Mouse (Mus musculus): ENCODE measurements around the gene Tnfaip8l1. TPM values are rescaled to one million over a fixed set of nuclear protein-coding genes. Genes with fewer than 3 reads are reported as not detected.

Tnfaip8l1 gene
- 8.3 and 9.5 TPM in 2 replicates for polyA plus RNA-seq (2016; fragmentation: Nextera tagmentation; extraction: Ambion mirVana)

GRCm38 (mm10) chr17:56162231-56162774 is at the start of gene Tnfaip8l1:
TSS of gene Tnfaip8l1 (plus strand) at chr17:56162477.
- Histone ChIP-seq H3K4me3 (replicated peaks) (peak within 1 kb of the TSS; percentile 49), H3K4me2 (peak within 1 kb of the TSS; percentile 75), H3K36me3 (no peaks in the 10 kb centered on the region), H3K9ac (replicated peaks) (peak within 1 kb of the TSS; percentile 62), H3K27ac (0 out of 2 replicates have a peak within 1 kb of the TSS, but pooled peaks have one; percentile 17), H3K27me3 (peaks cover 23% of the 10 kb centered on the region), H3K9me3 (no peaks in the 10 kb centered on the region), H3K4me1 (replicated peaks) (peaks cover 14% of the 10 kb centered on the region)
- peak; percentile 96 for ATAC-seq (ENCODE audit: insufficient number of reproducible peaks, insufficient read depth, low FRiP score, low TSS enrichment, low read depth)
- 1% methylated on average over 30 of the region's 30 CpGs for WGBS

GRCm38 (mm10) chr17:56112743-56113142 is 49.5 kb upstream of the Tnfaip8l1 start:
- peaks cover 25% of the 10 kb centered on the region for H3K27me3 ChIP-seq
- no peak overlapping the region for H3K4me2 ChIP-seq
- no peak for ATAC-seq (ENCODE audit: insufficient number of reproducible peaks, insufficient read depth, low FRiP score, low TSS enrichment, low read depth)
- WGBS = 67% methylated on average over 3 of the region's 3 CpGs
- no peak overlapping the region for H3K27ac ChIP-seq
- no peak overlapping the region for H3K9ac ChIP-seq (replicated peaks)
- H3K4me3 ChIP-seq (replicated peaks) = no peak overlapping the region
- H3K4me1 ChIP-seq (replicated peaks) = peaks cover 8% of the 10 kb centered on the region
- H3K9me3 ChIP-seq = no peaks in the 10 kb centered on the region
- peaks cover 9% of the 10 kb centered on the region; the same call in 1 of the 2 replicates for H3K36me3 ChIP-seq

GRCm38 (mm10) chr17:56116193-56116592 is 46.1 kb upstream of the Tnfaip8l1 start:
- 78% methylated on average over 10 of the region's 10 CpGs for WGBS
- Histone ChIP-seq H3K4me1 (replicated peaks) (peaks cover 19% of the 10 kb centered on the region), H3K4me3 (replicated peaks) (no peak overlapping the region), H3K27ac (no peak overlapping the region), H3K4me2 (no peak overlapping the region), H3K27me3 (peaks cover 58% of the 10 kb centered on the region), H3K9ac (replicated peaks) (no peak overlapping the region), H3K9me3 (no peaks in the 10 kb centered on the region), H3K36me3 (no peaks in the 10 kb centered on the region)
- no peak for ATAC-seq (ENCODE audit: insufficient number of reproducible peaks, insufficient read depth, low FRiP score, low TSS enrichment, low read depth)

GRCm38 (mm10) chr17:56117251-56117710 is 45.0 kb upstream of the Tnfaip8l1 start, which contains the start of gene Plin5:
TSS of gene Plin5 (minus strand) at chr17:56117596.
- Histone ChIP-seq H3K27me3 (peaks cover 69% of the 10 kb centered on the region), H3K4me1 (replicated peaks) (peaks cover 19% of the 10 kb centered on the region), H3K4me3 (replicated peaks) (peak within 1 kb of the TSS; percentile 30), H3K27ac (no peak within 1 kb of the TSS), H3K4me2 (peak within 1 kb of the TSS; percentile 60), H3K9me3 (peaks cover 6% of the 10 kb centered on the region), H3K9ac (replicated peaks) (peak within 1 kb of the TSS; percentile 23), H3K36me3 (no peaks in the 10 kb centered on the region)
- peak; percentile 18; the same call in 1 of the 2 replicates for ATAC-seq (ENCODE audit: insufficient number of reproducible peaks, insufficient read depth, low FRiP score, low TSS enrichment, low read depth)
- under 1% methylated on average over 26 of the region's 27 CpGs for WGBS

GRCm38 (mm10) chr17:56119431-56119830 is 42.8 kb upstream of the Tnfaip8l1 start:
- peak overlapping the region; percentile 16 for H3K4me3 ChIP-seq (replicated peaks)
- no peak overlapping the region for H3K27ac ChIP-seq
- ATAC-seq (ENCODE audit: insufficient number of reproducible peaks, insufficient read depth, low FRiP score, low TSS enrichment, low read depth) = no peak
- no peaks in the 10 kb centered on the region for H3K36me3 ChIP-seq
- 43% methylated on average over 12 of the region's 12 CpGs for WGBS
- no peak overlapping the region for H3K9ac ChIP-seq (replicated peaks)
- H3K27me3 ChIP-seq = peaks cover 91% of the 10 kb centered on the region
- H3K9me3 ChIP-seq = peaks cover 17% of the 10 kb centered on the region
- peaks cover 25% of the 10 kb centered on the region for H3K4me1 ChIP-seq (replicated peaks)
- peak overlapping the region; percentile 26; the same call in 1 of the 2 replicates for H3K4me2 ChIP-seq

- Histone ChIP-seq H3K9me3 (peaks cover 17% of the 10 kb centered on the region), H3K27me3 (peaks cover 98% of the 10 kb centered on the region), H3K36me3 (no peaks in the 10 kb centered on the region), H3K9ac (replicated peaks) (0 out of 2 replicates have a peak overlapping the region, but pooled peaks have one; percentile 34), H3K27ac (no peak overlapping the region), H3K4me1 (replicated peaks) (peaks cover 28% of the 10 kb centered on the region), H3K4me3 (replicated peaks) (peak overlapping the region; percentile 16), H3K4me2 (peak overlapping the region; percentile 26)
- no peak for ATAC-seq (ENCODE audit: insufficient number of reproducible peaks, insufficient read depth, low FRiP score, low TSS enrichment, low read depth)
- WGBS = 7% methylated on average over 66 of the region's 66 CpGs
Observed at GRCm38 (mm10) chr17:56119981-56120880, 42.0 kb upstream of the Tnfaip8l1 start.

- Histone ChIP-seq H3K27ac (no peak within 1 kb of the TSS), H3K9me3 (peaks cover 17% of the 10 kb centered on the region), H3K4me1 (replicated peaks) (peaks cover 28% of the 10 kb centered on the region), H3K4me2 (no peak within 1 kb of the TSS), H3K9ac (replicated peaks) (no peak within 1 kb of the TSS), H3K27me3 (peaks cover 93% of the 10 kb centered on the region), H3K36me3 (no peaks in the 10 kb centered on the region), H3K4me3 (replicated peaks) (no peak within 1 kb of the TSS)
- ATAC-seq (ENCODE audit: insufficient number of reproducible peaks, insufficient read depth, low FRiP score, low TSS enrichment, low read depth) = no peak
- WGBS = 61% methylated on average over 2 of the region's 2 CpGs
Observed at GRCm38 (mm10) chr17:56121826-56122225, 40.5 kb upstream of the Tnfaip8l1 start, which contains the start of gene Lrg1. TSS of gene Lrg1 (minus strand) at chr17:56122001.

- no peak for ATAC-seq (ENCODE audit: insufficient number of reproducible peaks, insufficient read depth, low FRiP score, low TSS enrichment, low read depth)
- H3K27ac ChIP-seq = no peak overlapping the region
- H3K27me3 ChIP-seq = peaks cover 81% of the 10 kb centered on the region
- H3K4me3 ChIP-seq (replicated peaks) = 0 out of 2 replicates have a peak overlapping the region, but pooled peaks have one; percentile 11
- H3K4me2 ChIP-seq = no peak overlapping the region
- H3K36me3 ChIP-seq = no peaks in the 10 kb centered on the region
- 93% methylated on average over 12 of the region's 12 CpGs for WGBS
- H3K9ac ChIP-seq (replicated peaks) = no peak overlapping the region
- H3K9me3 ChIP-seq = peaks cover 17% of the 10 kb centered on the region
- peaks cover 21% of the 10 kb centered on the region for H3K4me1 ChIP-seq (replicated peaks)
Observed at GRCm38 (mm10) chr17:56123161-56123560, 39.1 kb upstream of the Tnfaip8l1 start.

- Histone ChIP-seq H3K27ac (no peak overlapping the region), H3K4me2 (peak overlapping the region; percentile 77), H3K27me3 (peaks cover 74% of the 10 kb centered on the region), H3K36me3 (no peaks in the 10 kb centered on the region), H3K9me3 (peaks cover 17% of the 10 kb centered on the region), H3K4me3 (replicated peaks) (peak overlapping the region; percentile 44), H3K9ac (replicated peaks) (peak overlapping the region; percentile 60), H3K4me1 (replicated peaks) (peaks cover 21% of the 10 kb centered on the region)
- 40% methylated on average over 58 of the region's 59 CpGs for WGBS
- ATAC-seq (ENCODE audit: insufficient number of reproducible peaks, insufficient read depth, low FRiP score, low TSS enrichment, low read depth) = no peak
Observed at GRCm38 (mm10) chr17:56123681-56124340, 38.5 kb upstream of the Tnfaip8l1 start.

- ATAC-seq (ENCODE audit: insufficient number of reproducible peaks, insufficient read depth, low FRiP score, low TSS enrichment, low read depth) = no peak
- Histone ChIP-seq H3K4me1 (replicated peaks) (peaks cover 19% of the 10 kb centered on the region), H3K27ac (no peak overlapping the region), H3K9ac (replicated peaks) (peak overlapping the region; percentile 60), H3K4me2 (peak overlapping the region; percentile 77), H3K4me3 (replicated peaks) (peak overlapping the region; percentile 44), H3K36me3 (no peaks in the 10 kb centered on the region), H3K9me3 (peaks cover 17% of the 10 kb centered on the region), H3K27me3 (peaks cover 66% of the 10 kb centered on the region)
- WGBS = 7% methylated on average over 59 of the region's 59 CpGs
Observed at GRCm38 (mm10) chr17:56124377-56125275, 37.7 kb upstream of the Tnfaip8l1 start.
